In genomic region chr11:22965503-22965902, GRCm38 (mm10) we compare ENCODE assay signal across 8 mouse cellular contexts. TPM values are rescaled to one million over a fixed set of nuclear protein-coding genes. Genes with fewer than 3 reads are reported as not detected.
DNase-seq lines count a peak whose midpoint lies in the region; ATAC-seq and TF ChIP-seq lines count a peak whose summit lies in the region.
"Had no signal": no experiment of that assay in that cellular context is flagged by ENCODE, and none has a peak within 500 bp of the region (broad histone marks: within the 10 kb centered on the region; RNA-seq: fewer than 3 reads in every experiment).

No protein-coding gene starts in this region.

- peak; percentile 46 for ATAC-seq in CD4-positive, CD25-positive, alpha-beta regulatory T cell, adult 4 months

- peak overlapping the region; percentile 40; the same call in 1 of the 2 replicates for H3K27ac ChIP-seq in layer of hippocampus, adult 2 months

- DNase-seq in layer of hippocampus, adult 2 months (ENCODE audit: low spot score in 2 of 2) = no peak
- no peak for DNase-seq in layer of hippocampus, adult 9-11 months
- peak; percentile 35 for DNase-seq in 416B (ENCODE audit: low read depth)
- peak; percentile 80 to 88 for DNase-seq in adrenal gland, postnatal 36 days
- DNase-seq in spleen, postnatal 36 days (ENCODE audit: low spot score in 2 of 2) = no peak
- DNase-seq in c-Kit-positive CD71-positive TER-119-positive erythroid progenitor cells, embryonic 14.5 days (ENCODE audit: low spot score) = no peak

- TF ChIP-seq CTCF in layer of hippocampus, adult 2 months (conservative IDR thresholded peaks at IDR 0.05) = peak; percentile 79

- H3K4me3 ChIP-seq in layer of hippocampus, adult 2 months = no peak overlapping the region
- H3K4me3 ChIP-seq: megakaryocyte, embryonic 14.5 days had no signal

RNA-seq across cellular contexts. Expression of gene Zrsr1, which starts 6.3 kb away (rescaled TPM):
- 10 to 100 TPM; 67.3 to 67.9 TPM for total RNA-seq in layer of hippocampus, adult 2 months (2021)
- polyA plus RNA-seq in CD4-positive, CD25-positive, alpha-beta regulatory T cell, adult 4 months (2017; shearing (Covaris generic)) = 10 to 100 TPM in 1 of 2 experiments, 1 to 10 TPM in 1; 8.2 to 10.2 TPM
- total RNA-seq in adrenal gland, postnatal 36 days (2021) = 10 to 100 TPM; 38.9 to 41.9 TPM

RNA-seq across cellular contexts. Expression of gene Gm28048, which starts 16.4 kb away (rescaled TPM):
- 10 to 100 TPM in 1 of 2 experiments, 1 to 10 TPM in 1; 9.3 to 11.1 TPM for total RNA-seq in layer of hippocampus, adult 2 months (2021)
- 10 to 100 TPM; 25.1 to 38.5 TPM for polyA plus RNA-seq in CD4-positive, CD25-positive, alpha-beta regulatory T cell, adult 4 months (2017; shearing (Covaris generic))
- total RNA-seq in adrenal gland, postnatal 36 days (2021) = 10 to 100 TPM; 28.5 to 55.4 TPM

RNA-seq across cellular contexts. Expression of gene Commd1, which starts 16.7 kb away (rescaled TPM):
- total RNA-seq in layer of hippocampus, adult 2 months (2021) = 10 to 100 TPM; 51.2 to 60.4 TPM
- 10 to 100 TPM; 78.2 to 81.2 TPM for polyA plus RNA-seq in CD4-positive, CD25-positive, alpha-beta regulatory T cell, adult 4 months (2017; shearing (Covaris generic))
- total RNA-seq in adrenal gland, postnatal 36 days (2021) = 100 to 1,000 TPM; 103 to 121 TPM

RNA-seq across cellular contexts. Expression of gene Cct4, which starts 24.8 kb away (rescaled TPM):
- 100 to 1,000 TPM; 100 TPM for total RNA-seq in layer of hippocampus, adult 2 months (2021)
- polyA plus RNA-seq in CD4-positive, CD25-positive, alpha-beta regulatory T cell, adult 4 months (2017; shearing (Covaris generic)) = 100 to 1,000 TPM; 181 to 233 TPM
- total RNA-seq in adrenal gland, postnatal 36 days (2021) = 100 to 1,000 TPM; 186 to 249 TPM

RNA-seq across cellular contexts. Expression of gene Fam161a, which starts 41.8 kb away (rescaled TPM):
- 1 to 10 TPM; 4.6 to 5.2 TPM for total RNA-seq in layer of hippocampus, adult 2 months (2021)
- 1 to 10 TPM; 3.1 to 3.8 TPM for polyA plus RNA-seq in CD4-positive, CD25-positive, alpha-beta regulatory T cell, adult 4 months (2017; shearing (Covaris generic))
- total RNA-seq in adrenal gland, postnatal 36 days (2021) = 10 to 100 TPM; 20.4 to 34.5 TPM

Comparison
In these comparisons a context has a peak if more than half of its experiments do, and no peak if none do; other contexts are left out.
1. DNase-seq: peak in 416B (single experiment) and adrenal gland, postnatal 36 days (2 of 2); none in layer of hippocampus, adult 2 months (0 of 2), layer of hippocampus, adult 9-11 months (single experiment), spleen, postnatal 36 days (0 of 2) and c-Kit-positive CD71-positive TER-119-positive erythroid progenitor cells, embryonic 14.5 days (single experiment).